Mouse (Mus musculus): ENCODE measurements at regions not wholly inside any gene's neighbourhood (a gene's known extent, or its start where the extent isn't known, plus 50 kb on each side); places are given as distances from the start of the nearest gene placed in this dataset.

- Histone ChIP-seq H3K27me3 (ENCODE audit: control insufficient read depth, insufficient read depth, low read depth, low read length) (no peaks in the 10 kb centered on the region), H3K9me3 (replicated peaks; ENCODE audit: control insufficient read depth, low read length, poor library complexity, severe bottlenecking) (no peaks in the 10 kb centered on the region), H3K4me3 (ENCODE audit: low read depth, low read length) (no peak overlapping the region), H3K4me2 (ENCODE audit: low read length) (no peak overlapping the region), H3K27ac (ENCODE audit: low read length) (no peak overlapping the region), H3K9ac (ENCODE audit: low read depth, low read length) (no peak overlapping the region), H3K36me3 (ENCODE audit: control insufficient read depth, insufficient read depth, low read length) (no peaks in the 10 kb centered on the region), H3K4me1 (ENCODE audit: control insufficient read depth, insufficient read depth, low read length) (no peaks in the 10 kb centered on the region)
- peak; percentile 76 for ATAC-seq
- WGBS, result 50% methylated on average over 5 of the region's 5 CpGs
Measured at GRCm38 (mm10) chr1:77896226-77896625, 300.7 kb downstream of the Pax3 start.

GRCm38 (mm10) chr1:77879026-77879425 lies 317.9 kb downstream of the Pax3 start:
- Histone ChIP-seq H3K9ac (ENCODE audit: low read depth, low read length) (no peak overlapping the region), H3K27me3 (ENCODE audit: control insufficient read depth, insufficient read depth, low read depth, low read length) (no peaks in the 10 kb centered on the region), H3K27ac (ENCODE audit: low read length) (no peak overlapping the region), H3K4me2 (ENCODE audit: low read length) (no peak overlapping the region), H3K9me3 (replicated peaks; ENCODE audit: control insufficient read depth, low read length, poor library complexity, severe bottlenecking) (no peaks in the 10 kb centered on the region), H3K4me3 (ENCODE audit: low read depth, low read length) (no peak overlapping the region), H3K4me1 (ENCODE audit: control insufficient read depth, insufficient read depth, low read length) (no peaks in the 10 kb centered on the region), H3K36me3 (ENCODE audit: control insufficient read depth, insufficient read depth, low read length) (no peaks in the 10 kb centered on the region)
- no peak for ATAC-seq

- Histone ChIP-seq H3K4me1 (ENCODE audit: control insufficient read depth, insufficient read depth, low read length) (no peaks in the 10 kb centered on the region), H3K9ac (ENCODE audit: low read depth, low read length) (no peak overlapping the region), H3K36me3 (ENCODE audit: control insufficient read depth, insufficient read depth, low read length) (no peaks in the 10 kb centered on the region), H3K27ac (ENCODE audit: low read length) (no peak overlapping the region), H3K4me2 (ENCODE audit: low read length) (no peak overlapping the region), H3K4me3 (ENCODE audit: low read depth, low read length) (no peak overlapping the region), H3K27me3 (ENCODE audit: control insufficient read depth, insufficient read depth, low read depth, low read length) (no peaks in the 10 kb centered on the region), H3K9me3 (replicated peaks; ENCODE audit: control insufficient read depth, low read length, poor library complexity, severe bottlenecking) (no peaks in the 10 kb centered on the region)
- 69% methylated on average over 2 of the region's 2 CpGs for WGBS
- ATAC-seq, result no peak
Measured at GRCm38 (mm10) chr1:77870125-77870524, 326.8 kb downstream of the Pax3 start.

- Histone ChIP-seq H3K4me1 (ENCODE audit: control insufficient read depth, insufficient read depth, low read length) (no peaks in the 10 kb centered on the region), H3K9ac (ENCODE audit: low read depth, low read length) (no peak overlapping the region), H3K4me3 (ENCODE audit: low read depth, low read length) (no peak overlapping the region), H3K4me2 (ENCODE audit: low read length) (no peak overlapping the region), H3K36me3 (ENCODE audit: control insufficient read depth, insufficient read depth, low read length) (no peaks in the 10 kb centered on the region), H3K27me3 (ENCODE audit: control insufficient read depth, insufficient read depth, low read depth, low read length) (no peaks in the 10 kb centered on the region), H3K27ac (ENCODE audit: low read length) (no peak overlapping the region), H3K9me3 (replicated peaks; ENCODE audit: control insufficient read depth, low read length, poor library complexity, severe bottlenecking) (no peaks in the 10 kb centered on the region)
- peak; percentile 86; the same call in 1 of the 2 replicates for ATAC-seq
- WGBS, result 50% methylated on average over 1 of the region's 1 CpGs
Measured at GRCm38 (mm10) chr1:77869174-77869573, 327.8 kb downstream of the Pax3 start.

- ATAC-seq, result no peak
- Histone ChIP-seq H3K4me2 (ENCODE audit: low read length) (no peak overlapping the region), H3K27ac (ENCODE audit: low read length) (no peak overlapping the region), H3K4me1 (ENCODE audit: control insufficient read depth, insufficient read depth, low read length) (no peaks in the 10 kb centered on the region), H3K9ac (ENCODE audit: low read depth, low read length) (no peak overlapping the region), H3K4me3 (ENCODE audit: low read depth, low read length) (no peak overlapping the region), H3K36me3 (ENCODE audit: control insufficient read depth, insufficient read depth, low read length) (no peaks in the 10 kb centered on the region), H3K9me3 (replicated peaks; ENCODE audit: control insufficient read depth, low read length, poor library complexity, severe bottlenecking) (no peaks in the 10 kb centered on the region), H3K27me3 (ENCODE audit: control insufficient read depth, insufficient read depth, low read depth, low read length) (no peaks in the 10 kb centered on the region)
- WGBS, result 89% methylated on average over 9 of the region's 9 CpGs
Measured at GRCm38 (mm10) chr1:77859931-77860330, 337.0 kb downstream of the Pax3 start.

GRCm38 (mm10) chr1:77854366-77854765 lies 339.5 kb upstream of the Epha4 start:
- 90% methylated on average over 1 of the region's 1 CpGs for WGBS
- Histone ChIP-seq H3K9ac (ENCODE audit: low read depth, low read length) (no peak overlapping the region), H3K4me3 (ENCODE audit: low read depth, low read length) (no peak overlapping the region), H3K4me2 (ENCODE audit: low read length) (no peak overlapping the region), H3K4me1 (ENCODE audit: control insufficient read depth, insufficient read depth, low read length) (no peaks in the 10 kb centered on the region), H3K9me3 (replicated peaks; ENCODE audit: control insufficient read depth, low read length, poor library complexity, severe bottlenecking) (no peaks in the 10 kb centered on the region), H3K36me3 (ENCODE audit: control insufficient read depth, insufficient read depth, low read length) (no peaks in the 10 kb centered on the region), H3K27ac (ENCODE audit: low read length) (no peak overlapping the region), H3K27me3 (ENCODE audit: control insufficient read depth, insufficient read depth, low read depth, low read length) (no peaks in the 10 kb centered on the region)
- no peak for ATAC-seq

- Histone ChIP-seq H3K27me3 (ENCODE audit: control insufficient read depth, insufficient read depth, low read depth, low read length) (no peaks in the 10 kb centered on the region), H3K4me1 (ENCODE audit: control insufficient read depth, insufficient read depth, low read length) (peaks cover 6% of the 10 kb centered on the region; the same call in 1 of the 2 replicates), H3K4me3 (ENCODE audit: low read depth, low read length) (no peak overlapping the region), H3K36me3 (ENCODE audit: control insufficient read depth, insufficient read depth, low read length) (no peaks in the 10 kb centered on the region), H3K4me2 (ENCODE audit: low read length) (no peak overlapping the region), H3K9me3 (replicated peaks; ENCODE audit: control insufficient read depth, low read length, poor library complexity, severe bottlenecking) (no peaks in the 10 kb centered on the region), H3K9ac (ENCODE audit: low read depth, low read length) (no peak overlapping the region), H3K27ac (ENCODE audit: low read length) (no peak overlapping the region)
- ATAC-seq, result no peak
- 70% methylated on average over 9 of the region's 9 CpGs for WGBS
Measured at GRCm38 (mm10) chr1:77847766-77848615, 333.1 kb upstream of the Epha4 start.

GRCm38 (mm10) chr1:77846039-77846727 lies 331.3 kb upstream of the Epha4 start:
- Histone ChIP-seq H3K27me3 (ENCODE audit: control insufficient read depth, insufficient read depth, low read depth, low read length) (no peaks in the 10 kb centered on the region), H3K4me3 (ENCODE audit: low read depth, low read length) (no peak overlapping the region), H3K9ac (ENCODE audit: low read depth, low read length) (no peak overlapping the region), H3K27ac (ENCODE audit: low read length) (no peak overlapping the region), H3K4me1 (ENCODE audit: control insufficient read depth, insufficient read depth, low read length) (peaks cover 6% of the 10 kb centered on the region; the same call in 1 of the 2 replicates), H3K9me3 (replicated peaks; ENCODE audit: control insufficient read depth, low read length, poor library complexity, severe bottlenecking) (no peaks in the 10 kb centered on the region), H3K36me3 (ENCODE audit: control insufficient read depth, insufficient read depth, low read length) (no peaks in the 10 kb centered on the region), H3K4me2 (ENCODE audit: low read length) (no peak overlapping the region)
- 75% methylated on average over 12 of the region's 12 CpGs for WGBS
- no peak for ATAC-seq

- Histone ChIP-seq H3K4me2 (ENCODE audit: low read length) (no peak overlapping the region), H3K4me3 (ENCODE audit: low read depth, low read length) (no peak overlapping the region), H3K4me1 (ENCODE audit: control insufficient read depth, insufficient read depth, low read length) (peaks cover 3% of the 10 kb centered on the region; the same call in 1 of the 2 replicates), H3K36me3 (ENCODE audit: control insufficient read depth, insufficient read depth, low read length) (no peaks in the 10 kb centered on the region), H3K27ac (ENCODE audit: low read length) (no peak overlapping the region), H3K27me3 (ENCODE audit: control insufficient read depth, insufficient read depth, low read depth, low read length) (no peaks in the 10 kb centered on the region), H3K9ac (ENCODE audit: low read depth, low read length) (no peak overlapping the region), H3K9me3 (replicated peaks; ENCODE audit: control insufficient read depth, low read length, poor library complexity, severe bottlenecking) (no peaks in the 10 kb centered on the region)
- WGBS, result 56% methylated on average over 9 of the region's 9 CpGs
- no peak for ATAC-seq
Measured at GRCm38 (mm10) chr1:77840672-77841071, 325.8 kb upstream of the Epha4 start.

Measured in midbrain, embryonic 16.5 days (tissue).